Mouse (Mus musculus) heart, postnatal 0 days (tissue): ENCODE measurements around the gene Lgals3bp. TPM values are rescaled to one million over a fixed set of nuclear protein-coding genes. Genes with fewer than 3 reads are reported as not detected.
A peak's percentile ranks its signal among the peaks of the same experiment; 100 is the strongest.

Source experiments
- ATAC-seq: fragments of 200-750 bp; cut with Nextera tagmentation; 2 replicates; pipeline ENCODE4 v1.8.0; 2017; ENCODE audit warnings: low read depth, moderate number of reproducible peaks, moderate library complexity; ENCODE audit not compliant: insufficient read depth
- DNase-seq: peaks from one replicate; pipeline ENCODE4 v3.0.0-alpha.2; 2016; ENCODE audit warnings: low spot score
- H3K27ac ChIP-seq: fragments of 300-500 bp; sonication (generic); 2 replicates; pipeline ENCODE4 v1.5.1; 2014; ENCODE audit warnings: low read depth, mild to moderate bottlenecking
- H3K27me3 ChIP-seq: fragments of 300-500 bp; sonication (generic); 2 replicates; pipeline ENCODE4 v1.6.1; 2014; ENCODE audit warnings: low read length, mixed read lengths; ENCODE audit not compliant: control insufficient read depth, insufficient read depth
- H3K36me3 ChIP-seq: fragments of 300-500 bp; sonication (generic); replicated peaks from 2 replicates; pipeline ENCODE4 v1.6.1; 2014; ENCODE audit warnings: low read length, mixed read lengths; ENCODE audit not compliant: control insufficient read depth, insufficient read depth
- H3K4me1 ChIP-seq: fragments of 300-500 bp; sonication (generic); 2 replicates; pipeline ENCODE4 v1.6.1; 2014; ENCODE audit warnings: antibody characterized with exemption; ENCODE audit not compliant: control insufficient read depth, insufficient read depth
- H3K4me2 ChIP-seq: fragments of 300-500 bp; sonication (generic); 2 replicates; pipeline ENCODE4 v1.6.1; 2014; ENCODE audit warnings: low read depth, mild to moderate bottlenecking, low read length, moderate library complexity
- H3K4me3 ChIP-seq: fragments of 300-500 bp; sonication (generic); 2 replicates; pipeline ENCODE4 v1.5.1; 2014; ENCODE audit warnings: low read depth, low read length
- H3K9ac ChIP-seq: fragments of 300-500 bp; sonication (generic); replicated peaks from 2 replicates; pipeline ENCODE4 v1.6.1; 2014; ENCODE audit warnings: low read depth, low read length, mixed read lengths
- H3K9me3 ChIP-seq: fragments of 300-500 bp; sonication (generic); replicated peaks from 2 replicates; pipeline ENCODE4 v1.6.1; 2016; ENCODE audit warnings: low read length; ENCODE audit not compliant: control insufficient read depth
- CTCF ChIP-seq: IDR thresholded peaks from 2 replicates; pipeline ENCODE4 v1.5.1; 2016; ENCODE audit warnings: antibody characterized with exemption, control low read depth, low read depth
- EP300 ChIP-seq: IDR thresholded peaks from 2 replicates; pipeline ENCODE4 v1.6.1; 2016; ENCODE audit warnings: antibody characterized with exemption, low read depth
- WGBS: fragments of 180-500 bp; shearing (Covaris S2); extraction: QIAGEN DNeasy Blood & Tissue Kit; methylation state at CpG from one replicate; pipeline ENCODE4 v1.1.7; 2014; 5-methylcytosine and 5-hydroxymethylcytosine counted together
- polyA plus RNA-seq: library from polyadenylated mRNA; unstranded; fragments of >200 nt; fragmentation: Nextera tagmentation; extraction: Ambion mirVana; gene quantifications from 2 replicates; pipeline ENCODE4 v1.2.1, GENCODE M21; 2015
- total RNA-seq: library from RNA; depleted of rRNA; stranded (reverse); fragments of >200 nt; gene quantifications from 2 replicates; pipeline ENCODE4 v1.2.3, GENCODE M21; 2014; ENCODE audit warnings: low replicate concordance

The Lgals3bp gene
- total and polyA plus RNA-seq, 2 experiments from 2014 or later, result 28.6 to 77.9 TPM

DNA sequence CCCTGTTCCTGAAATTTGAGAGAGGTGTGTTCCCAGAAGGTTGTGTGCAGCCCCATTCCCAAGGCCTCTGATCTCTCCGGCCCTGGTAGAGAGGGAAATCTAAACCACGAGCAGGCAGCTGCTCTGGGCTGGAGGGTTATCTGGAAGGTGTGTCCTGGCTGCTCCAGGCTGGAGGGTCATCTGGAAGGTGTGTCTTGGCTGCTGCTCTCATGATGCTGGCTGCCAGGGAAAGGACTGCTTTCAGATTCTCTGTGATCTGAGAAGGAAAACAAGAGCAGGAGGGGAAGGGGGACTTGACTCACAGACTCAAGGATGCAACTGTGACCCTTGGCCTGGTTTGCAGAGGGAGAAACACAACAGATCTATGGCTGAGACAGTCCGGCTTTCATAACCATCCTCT, 35.8 kb downstream of the Lgals3bp start:
- Histone ChIP-seq H3K9ac (no peak overlapping the region), H3K9me3 (0 out of 2 replicates have a peak, but pooled peaks cover 4% of the 10 kb centered on the region), H3K4me3 (no peak overlapping the region), H3K36me3 (no peaks in the 10 kb centered on the region), H3K27me3 (no peaks in the 10 kb centered on the region), H3K4me1 (peaks cover 13% of the 10 kb centered on the region), H3K27ac (no peak overlapping the region), H3K4me2 (no peak overlapping the region)
- DNase-seq, result no peak
- TF ChIP-seq CTCF (no peak), EP300 (no peak)
- WGBS, result 43% methylated on average over 3 of the region's 3 CpGs
- no peak for ATAC-seq

DNA sequence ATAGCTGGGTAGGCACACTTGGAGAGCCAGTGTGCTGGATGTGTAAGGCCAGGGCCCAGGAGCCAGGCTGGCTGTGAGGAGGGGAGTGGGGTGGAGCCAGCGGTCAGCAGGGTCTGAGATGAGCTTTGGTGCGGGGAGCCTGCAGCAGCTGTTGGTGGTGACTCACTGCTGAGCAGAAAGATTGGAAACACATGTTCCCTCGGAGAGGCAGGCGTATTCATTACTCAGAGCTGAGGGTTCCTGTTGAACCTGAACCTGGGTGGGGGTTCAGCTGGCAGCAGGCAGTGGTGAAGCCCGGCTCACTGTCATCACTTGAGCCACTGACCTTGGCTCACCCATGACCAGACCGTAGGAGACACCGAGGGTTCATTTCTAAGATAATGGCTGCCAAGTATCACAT, 36.7 kb downstream of the Lgals3bp start:
- no peaks in the 10 kb centered on the region for H3K27me3 ChIP-seq
- H3K4me1 ChIP-seq, result peaks cover 21% of the 10 kb centered on the region
- WGBS, result 54% methylated on average over 7 of the region's 7 CpGs
- ATAC-seq (peak; percentile 21), DNase-seq (peak; percentile 72)
- no peak overlapping the region for H3K4me2 ChIP-seq
- no peak overlapping the region for H3K9ac ChIP-seq
- H3K27ac ChIP-seq, result peak overlapping the region; percentile 52
- 0 out of 2 replicates have a peak, but pooled peaks cover 4% of the 10 kb centered on the region for H3K9me3 ChIP-seq
- TF ChIP-seq EP300 (no peak), CTCF (no peak)
- no peak overlapping the region for H3K4me3 ChIP-seq
- no peaks in the 10 kb centered on the region for H3K36me3 ChIP-seq

DNA sequence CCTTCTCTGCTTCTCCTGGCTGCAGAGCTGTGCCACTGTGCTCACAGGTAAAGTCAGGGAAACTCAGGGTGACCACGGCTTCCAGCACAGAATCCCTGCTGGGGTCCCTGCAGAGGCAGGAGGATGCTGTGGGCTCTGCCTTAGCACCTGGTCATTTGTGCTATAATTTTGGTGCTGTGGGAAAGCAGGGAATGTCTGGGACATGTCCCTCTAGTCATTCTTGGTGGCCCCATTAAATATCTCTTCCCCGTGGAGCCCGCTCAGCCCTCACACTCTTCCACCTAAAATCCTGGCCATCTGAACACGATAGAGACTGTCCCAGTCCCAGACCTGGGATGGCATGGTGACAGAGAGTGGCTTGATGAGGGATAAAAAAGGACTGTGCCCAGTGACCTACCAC, 37.9 kb downstream of the Lgals3bp start:
- Histone ChIP-seq H3K27me3 (no peaks in the 10 kb centered on the region), H3K27ac (0 out of 2 replicates have a peak overlapping the region, but pooled peaks have one; percentile 83), H3K36me3 (no peaks in the 10 kb centered on the region), H3K9ac (no peak overlapping the region), H3K9me3 (0 out of 2 replicates have a peak, but pooled peaks cover 4% of the 10 kb centered on the region), H3K4me1 (peaks cover 21% of the 10 kb centered on the region), H3K4me3 (no peak overlapping the region), H3K4me2 (no peak overlapping the region)
- DNase-seq (no peak), ATAC-seq (no peak)
- 75% methylated on average over 4 of the region's 4 CpGs for WGBS
- TF ChIP-seq EP300 (no peak), CTCF (no peak)

DNA sequence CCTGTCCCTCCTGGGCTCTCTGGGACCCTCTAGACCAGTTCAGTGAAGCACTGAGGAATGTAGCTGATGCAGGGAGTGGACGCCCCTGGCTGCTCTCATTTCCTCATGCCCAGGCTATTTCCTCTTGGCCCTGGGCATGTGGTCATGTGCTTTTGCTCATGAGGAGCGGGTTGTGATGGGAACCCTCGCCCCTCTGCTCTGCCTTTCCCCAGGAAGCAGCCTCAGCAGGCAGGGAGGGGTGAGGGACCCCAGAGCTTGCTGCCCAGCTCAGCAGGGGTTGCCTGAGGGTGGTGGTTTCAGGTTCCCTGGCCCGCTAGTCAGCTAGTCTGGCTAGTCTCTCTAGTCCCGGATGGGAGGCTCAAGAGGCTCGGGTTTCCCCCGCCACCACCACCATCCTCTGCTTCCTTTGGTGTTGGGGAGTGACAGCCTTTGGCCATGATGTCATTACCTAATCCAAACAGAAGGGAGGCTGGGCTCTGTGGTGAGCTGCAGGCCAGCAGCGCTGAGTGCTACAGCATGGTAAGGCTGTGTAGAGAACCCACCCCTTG, 38.8 kb downstream of the Lgals3bp start:
- no peaks in the 10 kb centered on the region for H3K36me3 ChIP-seq
- no peaks in the 10 kb centered on the region for H3K27me3 ChIP-seq
- no peak overlapping the region for H3K9ac ChIP-seq
- H3K4me2 ChIP-seq, result peak overlapping the region; percentile 26
- ATAC-seq (peak; percentile 77), DNase-seq (peak; percentile 81)
- no peak overlapping the region for H3K4me3 ChIP-seq
- no peak for TF ChIP-seq CTCF
- no peak for TF ChIP-seq EP300
- H3K27ac ChIP-seq, result peak overlapping the region; percentile 83
- WGBS, result 2% methylated on average over 7 of the region's 8 CpGs
- no peaks in the 10 kb centered on the region for H3K9me3 ChIP-seq
- peaks cover 21% of the 10 kb centered on the region for H3K4me1 ChIP-seq

DNA sequence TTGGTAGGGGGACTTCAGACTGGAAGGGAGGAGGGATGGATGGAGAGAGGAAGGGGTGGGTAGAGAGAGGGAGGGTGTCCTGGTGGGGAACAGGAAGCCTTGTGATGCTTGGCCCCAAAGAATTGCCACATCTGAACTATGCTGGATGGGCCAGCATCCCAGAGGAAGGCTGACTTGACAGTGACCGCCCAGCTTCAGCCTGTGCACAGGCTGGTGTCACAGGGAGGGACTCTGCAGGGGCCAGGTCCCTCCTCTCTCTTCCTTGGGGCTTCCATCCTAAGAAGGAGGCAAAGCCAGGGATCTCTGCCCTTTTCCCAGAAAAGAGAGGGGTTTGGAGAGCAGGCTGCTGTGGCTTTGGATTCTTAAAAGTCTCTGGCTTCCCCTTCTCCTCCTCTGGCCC, 39.4 kb downstream of the Lgals3bp start:
- no peak overlapping the region for H3K9ac ChIP-seq
- DNase-seq, result no peak
- TF ChIP-seq EP300, result no peak
- TF ChIP-seq CTCF, result no peak
- H3K27me3 ChIP-seq, result no peaks in the 10 kb centered on the region
- H3K36me3 ChIP-seq, result no peaks in the 10 kb centered on the region
- no peak overlapping the region for H3K4me2 ChIP-seq
- peak overlapping the region; percentile 83 for H3K27ac ChIP-seq
- H3K4me1 ChIP-seq, result peaks cover 21% of the 10 kb centered on the region
- peak; percentile 36; the same call in 1 of the 2 replicates for ATAC-seq
- H3K9me3 ChIP-seq, result no peaks in the 10 kb centered on the region
- H3K4me3 ChIP-seq, result no peak overlapping the region
- 62% methylated on average over 1 of the region's 1 CpGs for WGBS

DNA sequence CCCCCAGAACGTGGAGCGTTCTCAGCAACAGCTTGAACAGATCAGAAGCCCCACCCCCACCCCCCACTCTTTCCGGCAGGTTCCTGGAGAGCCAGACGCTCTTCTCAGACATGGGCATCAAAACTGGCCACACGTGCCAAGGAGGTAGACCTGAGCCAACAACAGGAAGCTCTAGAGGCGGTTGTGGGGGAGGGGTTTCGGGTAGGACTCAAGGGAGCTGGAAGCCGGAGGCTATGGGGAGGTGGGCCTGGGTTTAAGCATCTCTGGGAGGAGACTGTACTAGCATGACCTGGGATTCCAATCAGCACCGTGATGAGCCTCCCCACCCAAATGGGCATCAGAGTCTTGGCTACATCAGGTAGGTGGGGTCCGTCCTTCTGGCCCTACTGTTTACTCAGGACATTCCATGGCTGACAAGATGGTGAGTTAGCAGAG, 41.0 kb downstream of the Lgals3bp start:
- no peaks in the 10 kb centered on the region for H3K36me3 ChIP-seq
- no peaks in the 10 kb centered on the region for H3K9me3 ChIP-seq
- H3K4me2 ChIP-seq, result no peak overlapping the region
- WGBS, result 51% methylated on average over 10 of the region's 10 CpGs
- DNase-seq (no peak), ATAC-seq (0 out of 2 replicates have a peak, but pooled peaks have one; percentile 10)
- H3K27me3 ChIP-seq, result no peaks in the 10 kb centered on the region
- no peak for TF ChIP-seq EP300
- no peak for TF ChIP-seq CTCF
- H3K4me3 ChIP-seq, result no peak overlapping the region
- peaks cover 21% of the 10 kb centered on the region for H3K4me1 ChIP-seq
- H3K9ac ChIP-seq, result no peak overlapping the region
- H3K27ac ChIP-seq, result peak overlapping the region; percentile 31; the same call in 1 of the 2 replicates
